Mouse (Mus musculus) spleen, adult 18-20 months (tissue): ENCODE results near the gene Arpc1b.
"Not testable (repeated sequence)": the region's sequence is repeated elsewhere in the genome, so short reads cannot be mapped to it uniquely, and the experiment has no call there.

Source experiments
- DNase-seq, 2 experiments: peaks; one replicate each; pipeline ENCODE4 v3.0.0; 2022; ENCODE audit warnings: mixed read lengths in 2 of 2

The Arpc1b gene

GRCm38 (mm10) chr5:145114071-145114605 is at the start of gene Arpc1b:
Gene Arpc1b, plus strand, starts transcription at chr5:145114215.
- DNase-seq, result peak; percentile 74 to 80

DNA sequence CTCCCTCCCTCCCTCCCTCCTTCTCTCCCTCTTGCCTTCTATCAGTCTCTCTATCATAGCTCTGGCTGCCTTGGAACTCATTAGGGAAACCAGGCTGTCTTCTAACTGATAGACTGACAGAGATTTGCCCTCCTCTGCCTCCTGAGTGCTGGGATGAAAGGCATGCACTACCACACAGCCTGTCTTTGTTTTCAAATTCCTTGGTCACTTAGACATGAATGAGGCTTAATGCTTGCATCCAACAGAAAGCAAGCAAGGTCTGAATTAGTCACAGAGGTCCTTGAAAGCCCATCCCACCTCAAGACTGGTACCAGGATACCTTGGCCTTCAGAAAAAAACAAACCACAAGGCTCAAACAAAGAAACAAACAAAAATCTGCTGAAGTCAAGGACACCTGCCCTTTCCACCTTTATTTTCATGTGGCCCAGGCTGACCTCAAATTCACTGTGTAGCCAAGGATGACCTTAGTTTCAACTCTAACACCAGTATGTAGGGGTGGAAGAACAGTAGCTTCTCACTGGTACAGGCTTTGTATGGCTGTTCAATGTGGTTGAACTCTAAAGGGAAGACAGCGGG is 49.2 kb upstream of the Arpc1b start:
- DNase-seq, result no peak

DNA sequence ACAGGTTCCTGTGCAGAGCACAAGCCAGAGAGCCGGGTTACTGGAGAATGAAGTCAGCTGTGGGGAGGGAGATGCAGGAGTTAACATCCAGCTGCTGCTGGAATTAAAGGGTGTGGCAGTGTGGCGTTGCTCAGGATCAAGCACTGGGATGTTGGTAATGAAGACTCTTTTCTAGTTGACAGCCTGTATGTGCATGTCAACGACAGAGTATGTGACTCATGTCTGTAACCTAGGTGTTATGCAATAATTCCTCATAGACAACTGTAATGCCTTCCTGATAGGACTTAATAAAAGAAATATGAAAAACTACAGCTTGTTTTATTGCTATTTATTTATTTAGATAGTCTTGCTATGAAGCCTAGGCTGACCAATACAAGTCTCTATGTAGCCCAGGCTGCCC is 45.2 kb upstream of the Arpc1b start:
- DNase-seq, result no peak

- peak; percentile 8 to 67 for DNase-seq
These were observed 44.3 kb upstream of the Arpc1b start for GRCm38 (mm10) chr5:145069707-145070106.

DNA sequence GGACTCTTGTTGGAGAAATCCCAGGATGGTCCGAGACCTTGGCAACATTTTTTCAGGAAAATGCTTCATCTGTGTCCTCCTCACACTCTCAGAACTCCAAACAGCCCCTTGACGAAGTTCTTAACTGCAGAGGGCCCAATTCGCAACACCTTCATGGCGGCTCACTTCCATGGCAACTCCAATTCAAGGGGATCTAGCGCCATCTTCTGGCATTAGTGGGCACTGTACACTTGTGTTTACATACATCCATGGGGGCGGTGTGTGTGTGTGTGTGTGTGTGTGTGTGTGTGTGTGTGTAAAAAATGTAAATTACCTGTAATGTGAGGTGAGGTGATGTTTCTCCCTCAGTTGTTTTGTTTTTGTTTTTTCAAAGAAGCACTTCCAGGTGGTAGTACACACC is 42.7 kb upstream of the Arpc1b start:
- no peak for DNase-seq

DNA sequence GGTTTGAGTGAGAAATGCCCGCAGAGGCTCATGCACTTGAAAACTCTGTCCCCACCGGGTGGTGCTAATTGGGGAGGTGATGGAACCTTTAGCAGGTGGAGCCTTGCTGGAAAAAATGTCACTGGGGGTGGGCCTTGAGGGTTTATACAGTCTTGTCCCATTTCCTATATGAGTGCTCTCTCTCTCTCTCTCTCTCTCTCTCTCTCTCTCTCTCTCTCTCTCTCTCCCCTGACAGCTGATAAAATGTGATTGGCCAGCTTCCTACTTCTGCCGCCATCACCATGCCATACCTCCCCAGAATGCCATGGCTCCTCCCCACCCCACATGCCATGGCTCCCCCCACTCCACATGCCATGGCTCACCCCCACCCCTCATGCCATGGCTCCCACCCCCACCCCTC is 38.9 kb upstream of the Arpc1b start:
- DNase-seq, result no peak

GRCm38 (mm10) chr5:145081866-145082613 is 32.0 kb upstream of the Arpc1b start:
- DNase-seq, result no peak

DNA sequence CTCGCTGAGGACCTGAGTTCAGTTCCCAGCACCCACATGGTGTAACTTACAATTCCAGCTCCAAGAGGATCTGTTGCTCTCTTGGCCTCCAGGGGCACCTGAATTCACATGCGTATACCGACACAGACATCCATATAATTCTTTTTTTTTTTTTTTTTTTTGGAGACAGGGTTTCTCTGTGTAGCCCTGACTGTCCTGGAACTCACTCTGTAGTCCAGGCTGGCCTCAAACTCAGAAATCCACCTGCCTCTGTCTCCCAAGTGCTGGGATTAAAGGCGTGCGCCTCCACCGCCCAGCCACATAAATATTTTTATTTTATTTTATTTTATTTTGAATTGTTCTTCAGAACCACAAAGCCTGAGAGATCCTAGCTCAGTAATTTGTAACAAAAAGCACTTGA is 30.8 kb upstream of the Arpc1b start:
- DNase-seq, result not testable (repeated sequence)

DNA sequence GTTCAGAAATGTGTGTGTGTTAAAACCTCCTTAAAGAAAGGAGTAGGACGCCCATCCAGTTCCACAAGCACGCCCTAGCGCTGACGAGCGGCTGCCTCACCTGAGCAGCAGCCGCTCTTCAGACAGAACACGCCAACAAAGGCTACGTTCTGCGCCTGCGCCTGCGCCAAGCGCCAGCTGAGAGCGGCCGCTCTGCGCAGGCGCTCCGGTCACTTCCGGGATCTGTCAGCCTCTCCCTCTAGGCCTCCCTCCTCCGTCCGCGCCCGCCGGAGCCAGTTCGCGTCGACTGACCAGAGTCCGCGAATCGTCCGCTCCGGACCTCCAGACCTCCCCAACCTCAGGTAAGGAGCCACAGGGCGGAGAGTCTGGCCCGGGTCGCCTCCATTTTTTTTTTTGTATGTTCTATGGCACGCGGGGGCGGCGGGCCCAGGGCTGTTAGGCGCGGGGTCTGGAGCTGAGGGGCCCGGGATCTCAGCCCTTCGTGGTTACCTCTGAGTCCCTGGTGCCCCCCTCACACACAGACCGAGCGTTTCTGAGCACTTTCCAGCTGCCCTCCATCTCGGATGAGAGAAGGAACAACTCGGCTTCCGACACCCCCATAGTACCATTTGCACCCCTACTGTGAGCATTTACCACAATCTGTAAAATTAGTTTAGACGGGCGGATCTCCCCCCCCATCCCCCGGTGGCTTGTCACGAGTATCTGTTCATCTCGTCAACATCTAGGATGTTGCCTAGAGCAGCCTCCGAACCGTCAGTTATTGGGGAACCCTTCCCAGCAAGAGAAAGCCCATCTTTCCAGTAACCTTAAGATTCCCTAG is 30.2 kb upstream of the Arpc1b start, which contains the start of the genes Arpc1a and Kpna7:
Gene Arpc1a, plus strand, starts transcription at position 199 of the 820 bp plus-strand sequence.
Gene Kpna7, minus strand, starts transcription at position 399 of the 820 bp plus-strand sequence.
- DNase-seq, result peak; percentile 89 to 92

GRCm38 (mm10) chr5:145084822-145085221 is 29.2 kb upstream of the Arpc1b start:
- DNase-seq, result no peak

DNA sequence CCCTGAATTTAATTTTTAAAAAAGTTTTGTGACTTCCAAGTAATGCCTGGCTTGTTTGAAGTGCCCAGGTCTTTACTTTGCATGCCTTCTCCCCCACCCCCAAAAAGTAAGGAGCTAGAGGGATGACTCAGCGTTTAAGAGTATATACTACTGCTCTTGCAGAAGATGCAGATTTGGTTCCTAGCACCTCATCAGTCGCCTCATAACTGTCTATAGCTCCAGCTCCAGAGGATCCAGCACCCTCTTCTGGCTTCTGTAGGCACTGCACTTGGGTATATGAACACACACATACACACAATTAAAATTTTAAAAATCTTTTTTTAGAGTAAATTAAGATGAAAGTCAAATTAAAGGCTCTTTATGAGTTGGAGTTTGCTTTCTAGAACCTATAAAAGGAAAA is 25.8 kb upstream of the Arpc1b start:
- no peak for DNase-seq

DNA sequence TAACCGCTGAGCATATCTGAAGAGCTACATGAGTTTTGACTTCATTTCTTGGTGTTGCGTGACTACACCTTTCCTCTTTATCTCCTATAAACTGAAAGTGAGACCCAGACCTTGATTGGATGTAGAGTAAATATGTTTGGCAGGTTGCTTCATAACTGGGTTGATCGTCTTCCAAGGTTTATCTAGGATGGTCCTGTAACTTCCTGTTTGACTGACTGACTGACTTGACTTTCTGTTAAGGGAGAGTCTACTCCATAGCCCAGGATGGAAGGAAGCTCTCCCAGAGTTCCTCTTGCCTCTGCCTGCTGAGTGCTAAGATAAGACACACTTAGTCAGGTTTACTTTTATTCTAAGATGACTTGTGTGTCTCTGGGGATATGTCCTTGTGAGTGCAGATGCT is 24.1 kb upstream of the Arpc1b start:
- DNase-seq, result no peak

- DNase-seq, result no peak
These were observed 17.8 kb upstream of the Arpc1b start for GRCm38 (mm10) chr5:145096195-145096594.

- no peak for DNase-seq
These were observed 15.6 kb upstream of the Arpc1b start for GRCm38 (mm10) chr5:145098340-145098821.

- no peak for DNase-seq
These were observed 13.1 kb upstream of the Arpc1b start for GRCm38 (mm10) chr5:145100960-145101359.

GRCm38 (mm10) chr5:145101451-145101850 is 12.6 kb upstream of the Arpc1b start:
- not testable (repeated sequence) for DNase-seq

DNA sequence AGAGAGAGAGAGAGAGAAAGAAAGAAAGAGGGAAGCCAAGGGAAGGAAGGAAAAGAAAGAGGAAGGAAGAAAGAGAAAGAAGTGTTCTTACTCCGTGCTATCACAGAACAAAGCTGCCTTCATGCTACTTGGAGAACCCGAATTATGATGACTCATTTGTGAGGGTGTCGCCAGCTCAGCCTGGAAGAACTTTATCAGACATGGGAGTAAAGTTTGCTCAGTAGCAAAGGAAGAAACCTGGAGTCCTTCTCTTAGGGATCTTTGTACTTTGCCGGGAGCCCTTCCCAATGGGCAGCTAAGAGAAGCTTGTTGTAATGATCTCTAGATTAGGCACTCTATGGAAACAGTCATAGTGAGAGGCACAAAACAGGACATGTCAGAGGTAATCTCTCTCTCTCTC is 11.3 kb upstream of the Arpc1b start:
- no peak for DNase-seq

GRCm38 (mm10) chr5:145104328-145104727 is 9.7 kb upstream of the Arpc1b start:
- DNase-seq, result no peak

- DNase-seq, result no peak
These were observed 8.2 kb upstream of the Arpc1b start for GRCm38 (mm10) chr5:145105694-145106275.

DNA sequence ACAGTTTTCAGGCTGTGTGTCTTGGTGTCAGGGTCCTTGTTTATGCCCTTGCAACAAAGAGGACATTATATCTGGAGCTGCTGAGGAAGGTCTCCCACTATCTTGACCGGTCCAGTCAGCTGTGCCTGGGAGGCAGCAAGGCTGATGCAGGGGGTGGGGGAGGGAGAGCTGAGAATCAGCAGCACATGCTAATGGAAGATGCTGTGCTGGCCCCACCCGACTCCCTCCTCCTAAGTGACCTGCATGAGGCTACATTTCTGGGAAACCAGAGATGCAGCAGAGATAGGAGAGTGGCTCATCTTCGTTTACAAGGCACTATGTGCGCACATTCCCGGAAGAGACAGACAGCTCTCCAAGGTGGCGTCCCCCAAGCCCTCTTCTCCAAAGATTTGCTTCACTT is 3.6 kb upstream of the Arpc1b start:
- DNase-seq, result no peak

GRCm38 (mm10) chr5:145112566-145112965 is 1.4 kb upstream of the Arpc1b start:
- DNase-seq, result no peak

GRCm38 (mm10) chr5:145113416-145113815 is 599 bp upstream of the Arpc1b start:
- DNase-seq, result no peak
